Mouse (Mus musculus): Measurements from ENCODE around the gene Npr2.

Npr2 gene

GRCm38 (mm10) chr4:43629106-43629817, 2.5 kb upstream of the Npr2 start:
- 0 out of 2 replicates have a peak, but pooled peaks have one; percentile 34 for ATAC-seq (ENCODE audit: low TSS enrichment)

DNA sequence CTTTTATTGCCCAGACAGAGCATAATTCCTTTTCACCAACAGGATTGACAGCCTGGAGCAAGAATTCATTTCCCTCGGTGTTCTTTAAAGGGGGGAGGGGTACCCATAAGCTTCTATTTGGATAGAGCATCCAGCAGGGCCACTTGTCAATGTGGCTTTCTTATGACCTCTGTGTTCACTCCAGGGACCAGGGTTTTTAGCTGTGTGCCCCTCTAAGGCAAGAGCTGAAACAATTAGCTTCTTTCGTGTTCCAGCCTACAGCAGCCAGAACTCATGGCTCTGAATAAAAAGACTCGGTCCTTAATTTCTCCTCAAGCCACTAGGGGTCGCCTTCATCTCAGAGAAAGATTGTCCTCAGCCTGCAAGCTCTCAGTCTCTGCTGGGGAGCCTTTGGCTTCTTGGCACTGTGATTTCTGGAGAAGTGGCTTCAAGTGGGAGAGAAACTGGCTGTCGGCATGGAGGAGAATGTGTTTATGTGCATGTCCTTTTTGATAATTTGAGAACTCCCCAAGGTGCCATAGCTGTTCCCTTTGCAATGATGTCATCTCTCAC, 1.6 kb upstream of the Npr2 start:
- ATAC-seq (ENCODE audit: low TSS enrichment), result peak; percentile 75

- 0 out of 2 replicates have a peak, but pooled peaks have one; percentile 6 for ATAC-seq (ENCODE audit: low TSS enrichment)
These were observed 1.1 kb upstream of the Npr2 start for GRCm38 (mm10) chr4:43630671-43631045.

- ATAC-seq (ENCODE audit: low TSS enrichment), result 0 out of 2 replicates have a peak, but pooled peaks have one; percentile 25
These were observed 503 bp downstream of the Npr2 start for GRCm38 (mm10) chr4:43631956-43632920.

- ATAC-seq (ENCODE audit: low TSS enrichment), result no peak
These were observed 1.6 kb downstream of the Npr2 start for GRCm38 (mm10) chr4:43633296-43633695.

DNA sequence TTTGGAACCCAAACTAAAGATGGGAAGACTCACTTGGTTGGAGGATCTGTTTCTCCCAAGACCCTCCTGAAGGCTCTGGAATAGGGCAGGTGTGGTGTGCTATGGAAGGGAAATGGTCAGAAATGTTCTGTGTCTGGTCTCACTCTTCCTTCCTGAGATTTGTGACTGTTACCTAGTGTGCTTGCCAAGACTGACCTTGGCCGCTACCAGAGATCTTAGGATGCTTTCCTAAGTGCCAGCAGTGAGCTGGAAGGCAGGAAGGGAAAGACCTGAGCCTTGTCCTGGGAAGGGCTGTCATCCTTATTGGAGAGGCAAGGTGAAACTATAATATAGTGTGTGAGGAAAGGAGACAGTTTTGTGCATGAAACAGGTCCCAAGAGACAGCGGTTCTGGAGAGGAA, 2.0 kb downstream of the Npr2 start:
- ATAC-seq (ENCODE audit: low TSS enrichment), result no peak

GRCm38 (mm10) chr4:43634621-43635374, 3.1 kb downstream of the Npr2 start:
- no peak for ATAC-seq (ENCODE audit: low TSS enrichment)

- ATAC-seq (ENCODE audit: low TSS enrichment), result no peak
These were observed 5.0 kb downstream of the Npr2 start for GRCm38 (mm10) chr4:43636751-43637150.

GRCm38 (mm10) chr4:43640076-43640475, 8.3 kb downstream of the Npr2 start:
- ATAC-seq (ENCODE audit: low TSS enrichment), result no peak

GRCm38 (mm10) chr4:43640491-43640890, 8.8 kb downstream of the Npr2 start:
- no peak for ATAC-seq (ENCODE audit: low TSS enrichment)

- no peak for ATAC-seq (ENCODE audit: low TSS enrichment)
These were observed 18.0 kb downstream of the Npr2 start for GRCm38 (mm10) chr4:43649783-43650182.

DNA sequence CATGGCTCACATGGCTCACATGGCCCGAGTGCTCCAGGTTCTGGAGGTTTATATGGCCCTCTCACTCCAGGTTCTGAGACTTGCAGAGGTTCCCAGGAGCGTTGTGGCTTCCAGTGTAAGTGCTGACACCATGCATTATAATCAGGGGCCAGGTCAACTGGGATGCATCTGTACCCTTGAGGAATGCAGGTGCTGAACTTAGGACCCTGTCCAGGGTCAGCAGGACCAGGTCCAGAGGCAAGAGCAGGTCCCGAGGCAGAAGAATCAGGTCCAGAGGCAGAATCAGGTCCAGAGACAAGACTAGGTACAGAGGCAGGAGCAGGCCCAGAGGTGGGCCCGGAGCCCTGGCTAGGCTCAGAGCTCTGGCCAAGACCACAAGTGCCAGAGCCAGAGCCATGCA, 21.0 kb downstream of the Npr2 start:
- ATAC-seq (ENCODE audit: low TSS enrichment), result no peak

- no peak for ATAC-seq (ENCODE audit: low TSS enrichment)
These were observed 21.7 kb downstream of the Npr2 start, which contains the start of gene Spag8 for GRCm38 (mm10) chr4:43653161-43654015. Spag8 (minus strand) TSS chr4:43653594.

DNA sequence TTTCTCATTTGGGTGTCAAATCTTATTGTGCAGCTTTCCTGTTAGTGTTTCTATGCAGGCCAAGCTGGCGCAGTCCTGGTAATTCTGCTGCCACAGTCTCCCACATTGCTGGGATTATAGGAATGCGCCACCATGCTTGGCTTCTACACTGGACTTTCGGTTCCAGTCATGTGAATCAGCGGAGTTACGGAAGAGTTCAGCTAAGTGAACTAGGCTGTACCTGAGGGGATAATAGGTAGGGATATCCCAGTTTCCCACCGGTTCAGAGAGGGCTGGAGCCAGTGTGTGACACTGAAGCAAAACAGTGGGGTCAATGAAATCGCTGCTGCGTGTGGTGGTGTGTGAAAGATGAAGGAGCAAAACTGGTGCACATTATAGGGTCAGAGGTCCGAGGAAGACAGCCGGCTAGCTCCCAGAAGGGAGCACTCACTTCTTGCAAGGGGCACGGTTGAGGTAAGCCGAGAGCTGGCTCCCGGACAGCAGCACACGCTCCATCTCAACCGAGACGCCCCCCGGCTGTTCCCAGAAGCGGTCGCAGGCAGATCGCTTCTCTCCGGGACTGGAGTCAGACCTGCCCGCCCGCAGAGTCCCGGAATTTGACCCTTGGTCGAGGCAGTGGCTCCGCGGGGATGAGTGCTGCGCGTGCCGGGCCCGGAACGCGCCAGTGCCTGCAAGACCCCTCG, 24.1 kb downstream of the Npr2 start:
- ATAC-seq (ENCODE audit: low TSS enrichment), result peak; percentile 11; the same call in 1 of the 2 replicates

DNA sequence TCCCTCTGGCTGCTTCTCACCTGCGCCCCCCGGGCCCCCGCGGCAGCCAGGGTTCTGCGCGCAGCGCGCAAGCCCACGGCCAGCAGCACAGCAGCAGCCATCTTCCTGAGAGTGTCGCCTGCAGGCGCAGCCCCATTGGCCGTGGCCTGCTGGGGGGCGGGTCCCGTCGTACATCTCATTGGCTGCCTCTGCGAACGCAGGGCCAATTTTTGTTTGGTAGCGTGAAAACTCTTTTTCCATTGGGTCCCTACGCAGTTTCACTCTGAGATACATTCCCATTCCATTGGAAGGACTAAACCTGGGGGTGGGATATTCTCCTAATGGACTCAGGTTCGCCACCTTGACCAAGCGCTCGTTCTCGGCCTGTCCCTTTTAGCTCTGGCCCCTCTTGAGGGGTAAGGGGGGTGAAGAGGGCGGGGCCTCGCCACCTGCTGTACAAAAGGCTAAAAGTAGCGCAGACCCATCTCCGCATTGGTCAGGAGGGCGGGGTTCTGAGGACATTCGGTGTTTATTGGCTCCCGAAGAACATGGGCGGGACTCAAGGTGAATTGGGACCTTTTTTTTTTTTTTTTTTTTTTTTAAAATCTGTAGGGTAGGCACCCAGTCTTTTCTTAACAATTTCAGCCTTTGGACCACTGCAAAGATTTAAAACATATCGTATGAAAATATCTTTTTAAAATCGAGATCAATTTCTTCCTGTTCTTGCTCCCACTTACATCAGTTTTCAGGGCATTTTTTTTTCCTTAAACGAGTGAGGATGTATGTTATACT, 24.8 kb downstream of the Npr2 start, which contains the start of gene Hint2:
Hint2 (minus strand) TSS at position 128 of the 771 bp plus-strand sequence.
- ATAC-seq (ENCODE audit: low TSS enrichment), result peak; percentile 92

DNA sequence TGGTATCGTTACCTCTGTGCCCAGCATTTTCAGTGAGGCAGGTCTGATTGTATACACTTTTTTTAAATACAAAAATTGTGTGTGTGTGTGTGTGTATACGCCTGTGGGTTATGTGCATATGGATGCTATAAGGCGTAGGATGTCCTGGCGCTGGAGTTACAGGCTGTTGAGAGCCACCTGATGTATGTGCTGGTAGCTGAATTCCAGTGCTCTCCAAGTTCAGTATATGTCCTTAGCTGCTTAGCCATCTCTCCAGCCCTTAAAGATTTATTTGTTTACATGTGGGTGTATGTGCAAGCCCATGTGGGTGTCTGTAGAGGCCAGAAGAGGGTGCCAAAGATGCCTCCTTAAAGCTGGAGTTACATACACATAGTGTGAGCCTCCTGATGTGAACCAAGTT, 25.4 kb downstream of the Npr2 start:
- peak; percentile 32 for ATAC-seq (ENCODE audit: low TSS enrichment)

- no peak for ATAC-seq (ENCODE audit: low TSS enrichment)
These were observed 34.7 kb downstream of the Npr2 start for GRCm38 (mm10) chr4:43666412-43666811.

DNA sequence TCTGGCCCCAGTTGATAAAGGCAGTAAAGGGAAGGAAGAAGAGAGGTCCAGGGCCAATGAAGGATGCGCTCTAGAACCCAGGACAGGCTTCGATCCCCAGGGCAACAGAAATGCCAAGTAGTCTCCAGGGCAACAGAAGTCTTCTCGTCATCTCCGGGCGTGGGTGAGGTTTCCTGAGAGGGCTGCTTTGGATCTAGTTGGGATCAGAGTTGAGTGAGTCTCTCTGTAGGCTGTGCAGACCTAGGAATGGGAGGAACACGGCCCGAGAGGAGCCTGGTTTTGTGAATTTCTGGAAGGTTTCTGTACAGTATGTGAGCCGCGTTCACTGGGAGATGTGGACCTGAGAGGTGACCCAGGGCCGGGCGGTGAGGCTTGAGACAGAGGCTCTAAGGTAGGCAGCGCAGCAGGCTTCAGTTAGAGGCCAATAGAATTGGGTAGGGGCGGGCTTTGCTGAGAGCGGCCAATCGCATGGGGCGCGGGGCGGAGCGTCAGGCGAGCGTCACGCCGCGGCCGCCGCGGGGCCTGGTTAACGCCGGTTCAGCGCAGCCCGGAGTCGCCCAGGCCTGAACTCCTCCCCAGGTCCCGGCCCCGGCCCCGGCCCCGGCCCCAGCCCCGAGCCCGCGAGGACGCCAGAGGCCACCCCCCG, 37.2 kb downstream of the Npr2 start, which contains the start of the genes Tmem8b and Fam221b:
Tmem8b (plus strand) TSS at position 190 of the 646 bp plus-strand sequence.
Fam221b (minus strand) TSS at position 364 of the 646 bp plus-strand sequence.
- ATAC-seq (ENCODE audit: low TSS enrichment), result peak; percentile 95

All from frontal cortex, adult (tissue).